Mouse (Mus musculus): ENCODE measurements around the gene Stx19.

Gene Stx19

GRCm38 (mm10) chr16:62852464-62853252, 38.2 kb downstream of the Stx19 start:
- DNase-seq = no peak

DNA sequence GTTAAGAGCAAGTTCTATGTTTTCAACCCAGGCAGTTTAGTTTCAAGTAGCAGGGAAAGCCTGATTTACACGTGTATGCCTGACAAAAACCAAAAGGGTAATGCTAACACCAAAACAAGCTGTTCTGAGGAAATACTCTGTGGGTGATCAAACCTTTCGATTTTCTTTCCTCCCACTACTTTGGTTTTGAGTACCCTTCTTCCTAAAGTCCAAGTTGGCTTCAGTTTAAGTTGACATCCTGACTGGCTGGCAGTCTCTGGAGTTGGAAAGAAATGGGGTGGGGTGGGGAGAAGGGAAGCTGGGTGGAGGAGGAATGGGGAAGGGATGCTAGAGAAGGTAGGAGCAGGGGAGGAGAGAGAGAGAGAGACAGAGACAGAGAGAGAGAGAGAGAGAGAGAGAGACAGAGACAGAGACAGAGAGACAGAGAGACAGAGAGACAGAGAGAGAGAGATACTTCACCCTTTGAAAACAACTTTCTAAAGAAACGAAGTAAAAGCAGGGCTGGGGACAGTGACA, 39.2 kb downstream of the Stx19 start:
- no peak for DNase-seq

- peak; percentile 62 to 84 for DNase-seq
These were observed 40.0 kb downstream of the Stx19 start, which contains the start of gene Pros1 for GRCm38 (mm10) chr16:62854191-62855068. Gene Pros1 (plus strand): TSS chr16:62854307.

- no peak for DNase-seq
These were observed 40.9 kb downstream of the Stx19 start for GRCm38 (mm10) chr16:62855385-62855784.

DNA sequence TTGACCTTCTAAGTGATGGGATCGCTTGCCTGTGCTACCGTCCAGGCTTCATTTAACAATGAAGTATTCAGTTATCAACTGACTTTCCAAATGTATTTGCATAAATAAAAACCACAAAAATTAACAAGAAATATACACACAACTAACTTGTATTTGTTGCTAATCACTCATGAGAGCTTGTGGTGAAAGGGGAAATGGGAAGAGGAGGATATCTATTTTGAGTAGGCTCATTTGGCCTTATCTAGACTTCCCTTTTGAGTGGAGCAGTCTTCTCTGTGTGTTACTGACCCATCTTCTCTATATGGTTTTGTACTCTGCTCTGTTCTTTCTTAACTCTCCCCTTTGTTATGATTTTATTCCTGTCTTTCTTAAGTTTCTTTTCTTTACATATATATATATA, 41.8 kb downstream of the Stx19 start:
- DNase-seq = no peak

DNA sequence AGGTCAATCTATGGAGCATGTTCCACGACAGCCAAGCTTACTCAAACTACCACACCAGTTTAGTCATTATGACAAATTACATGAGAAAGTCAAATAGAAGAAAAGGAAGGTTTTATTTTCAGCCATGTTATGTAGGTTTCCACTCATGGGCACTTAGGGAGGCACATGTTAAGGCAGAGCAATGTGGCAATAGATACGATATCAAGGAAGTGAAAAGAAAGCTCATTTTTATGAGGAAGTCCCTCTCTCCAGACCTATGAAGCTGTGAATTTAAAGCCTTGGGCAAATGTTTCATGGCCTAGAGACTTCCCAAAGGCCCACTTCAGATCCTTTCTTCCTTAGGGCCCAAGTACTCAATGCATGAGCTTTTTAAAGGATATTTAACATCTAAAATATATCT, 43.0 kb downstream of the Stx19 start:
- DNase-seq = no peak

- peak; percentile 29 to 39 for DNase-seq
These were observed 43.5 kb downstream of the Stx19 start for GRCm38 (mm10) chr16:62858018-62858417.

- no peak for DNase-seq
These were observed 45.7 kb downstream of the Stx19 start for GRCm38 (mm10) chr16:62860140-62860539.

DNA sequence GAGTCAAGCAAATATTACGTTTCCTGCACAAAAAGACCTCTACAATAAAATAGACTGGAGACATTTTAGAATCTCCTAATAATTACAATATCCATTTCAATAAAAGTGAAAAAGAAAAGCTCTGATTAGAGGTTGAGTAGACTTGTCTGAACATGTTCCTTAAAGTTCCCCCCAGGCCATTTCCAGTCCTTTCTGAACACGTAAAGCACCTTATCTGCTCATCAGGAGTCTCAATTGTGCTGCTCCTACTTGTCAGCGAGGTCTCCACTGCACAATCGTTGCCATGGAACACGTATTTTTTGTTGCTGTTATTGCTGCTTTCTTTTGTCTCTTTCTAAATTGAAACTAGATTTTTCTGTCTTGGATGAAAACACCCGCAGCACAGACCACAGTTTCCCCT, 47.0 kb downstream of the Stx19 start:
- DNase-seq = no peak

GRCm38 (mm10) chr16:62872688-62873117, 58.2 kb downstream of the Stx19 start:
- DNase-seq = no peak

- DNase-seq = no peak
These were observed 58.7 kb downstream of the Stx19 start for GRCm38 (mm10) chr16:62873180-62873579.

All from kidney, postnatal 25 days (tissue).